Comparison of ENCODE assay signal across 15 mouse cellular contexts in genomic region chr8:117022297-117022993, GRCm38 (mm10). TPM values are rescaled to one million over a fixed set of nuclear protein-coding genes. Genes with fewer than 3 reads are reported as not detected.
A peak's percentile ranks its signal among the peaks of the same experiment; 100 is the strongest.
DNase-seq lines count a peak whose midpoint lies in the region; ATAC-seq lines count a peak whose summit lies in the region.
"Had no signal": no experiment of that assay in that cellular context is flagged by ENCODE, and none has a peak within 500 bp of the region (broad histone marks: within the 10 kb centered on the region; RNA-seq: fewer than 3 reads in every experiment).

No protein-coding gene starts in this region.

- H3K4me1 ChIP-seq in embryonic facial prominence, embryonic 14.5 days (ENCODE audit: control insufficient read depth, insufficient read depth, low read length): no peaks in the 10 kb centered on the region
- H3K4me1 ChIP-seq in embryonic facial prominence, embryonic 10.5 days: peaks cover 4% of the 10 kb centered on the region; the same call in 1 of the 2 replicates
- H3K4me1 ChIP-seq in kidney, embryonic 15.5 days: no peaks in the 10 kb centered on the region; the same call in 1 of the 2 replicates
- peaks cover 9% of the 10 kb centered on the region; the same call in 1 of the 2 replicates for H3K4me1 ChIP-seq in hindbrain, embryonic 10.5 days (replicated peaks)

- peak; percentile 8 for DNase-seq in embryonic facial prominence, embryonic 14.5 days (ENCODE audit: low spot score)
- DNase-seq in embryonic facial prominence, embryonic 10.5 days (ENCODE audit: low spot score): no peak
- DNase-seq in kidney, postnatal 10 days: peak; percentile 43
- peak; percentile 10 for DNase-seq in 3T3-L1 (ENCODE audit: low read depth, low spot score)
- DNase-seq in lung, postnatal 10 days: peak; percentile 62
- DNase-seq in cerebellum, adult 11-12 months: no peak
- DNase-seq in hindbrain, embryonic 10.5 days (ENCODE audit: low spot score): no peak
- DNase-seq: adrenal gland, postnatal 14 days; gastrocnemius, postnatal 14 days; spleen, adult 18-20 months; thymus, postnatal 4 days had no signal

- 56% methylated on average over 1 of the region's 1 CpGs for WGBS in embryonic facial prominence, embryonic 14.5 days
- WGBS in embryonic facial prominence, embryonic 10.5 days: 74% methylated on average over 1 of the region's 1 CpGs
- WGBS in kidney, embryonic 15.5 days: 74% methylated on average over 1 of the region's 1 CpGs
- WGBS in hindbrain, embryonic 10.5 days: 90% methylated on average over 1 of the region's 1 CpGs

- H3K9me3 ChIP-seq in embryonic facial prominence, embryonic 14.5 days (ENCODE audit: control insufficient read depth, low read length): no peaks in the 10 kb centered on the region
- H3K9me3 ChIP-seq in embryonic facial prominence, embryonic 10.5 days: no peaks in the 10 kb centered on the region
- H3K9me3 ChIP-seq in kidney, embryonic 15.5 days (replicated peaks): no peaks in the 10 kb centered on the region
- H3K9me3 ChIP-seq in hindbrain, embryonic 10.5 days: no peaks in the 10 kb centered on the region
- H3K9me3 ChIP-seq: heart, embryonic 13.5 days had no signal

- ATAC-seq in embryonic facial prominence, embryonic 14.5 days (ENCODE audit: low read depth): no peak
- no peak for ATAC-seq in kidney, embryonic 15.5 days (replicated peaks; ENCODE audit: low FRiP score)
- ATAC-seq: forebrain, embryonic 16.5 days had no signal

- H3K4me3 ChIP-seq in embryonic facial prominence, embryonic 14.5 days (ENCODE audit: low read depth, low read length): no peak overlapping the region
- no peak overlapping the region for H3K4me3 ChIP-seq in embryonic facial prominence, embryonic 10.5 days
- H3K4me3 ChIP-seq in kidney, embryonic 15.5 days (replicated peaks): no peak overlapping the region
- H3K4me3 ChIP-seq in hindbrain, embryonic 10.5 days: no peak overlapping the region
- H3K4me3 ChIP-seq: heart, embryonic 13.5 days had no signal

- H3K4me2 ChIP-seq in embryonic facial prominence, embryonic 14.5 days (ENCODE audit: low read depth, low read length): no peak overlapping the region
- H3K4me2 ChIP-seq in kidney, embryonic 15.5 days: no peak overlapping the region
- H3K4me2 ChIP-seq: heart, embryonic 13.5 days had no signal

- no peak overlapping the region for H3K9ac ChIP-seq in embryonic facial prominence, embryonic 14.5 days (ENCODE audit: low read depth, low read length)
- H3K9ac ChIP-seq in kidney, embryonic 15.5 days: no peak overlapping the region
- H3K9ac ChIP-seq: heart, embryonic 13.5 days had no signal

- no peaks in the 10 kb centered on the region for H3K36me3 ChIP-seq in embryonic facial prominence, embryonic 14.5 days (ENCODE audit: control insufficient read depth, insufficient read depth, low read length)
- H3K36me3 ChIP-seq in embryonic facial prominence, embryonic 10.5 days (replicated peaks): no peaks in the 10 kb centered on the region
- H3K36me3 ChIP-seq in kidney, embryonic 15.5 days: no peaks in the 10 kb centered on the region
- no peaks in the 10 kb centered on the region for H3K36me3 ChIP-seq in hindbrain, embryonic 10.5 days
- H3K36me3 ChIP-seq: heart, embryonic 13.5 days had no signal

- no peaks in the 10 kb centered on the region for H3K27me3 ChIP-seq in embryonic facial prominence, embryonic 14.5 days (replicated peaks; ENCODE audit: control insufficient read depth, insufficient read depth, low read length)
- H3K27me3 ChIP-seq in embryonic facial prominence, embryonic 10.5 days (replicated peaks; ENCODE audit: low read depth, poor library complexity, severe bottlenecking): peaks cover 3% of the 10 kb centered on the region
- no peaks in the 10 kb centered on the region for H3K27me3 ChIP-seq in kidney, embryonic 15.5 days
- H3K27me3 ChIP-seq in hindbrain, embryonic 10.5 days (ENCODE audit: insufficient read depth, poor library complexity, severe bottlenecking): peaks cover 6% of the 10 kb centered on the region; the same call in 1 of the 2 replicates
- H3K27me3 ChIP-seq: heart, embryonic 13.5 days had no signal

- no peak overlapping the region for H3K27ac ChIP-seq in embryonic facial prominence, embryonic 14.5 days (replicated peaks; ENCODE audit: low read depth, low read length)
- no peak overlapping the region for H3K27ac ChIP-seq in embryonic facial prominence, embryonic 10.5 days (replicated peaks)
- no peak overlapping the region for H3K27ac ChIP-seq in kidney, embryonic 15.5 days
- no peak overlapping the region for H3K27ac ChIP-seq in hindbrain, embryonic 10.5 days
- H3K27ac ChIP-seq: heart, embryonic 13.5 days; macrophage had no signal

RNA-seq across cellular contexts. Expression of gene Gcsh, which starts 29.1 kb away (rescaled TPM):
- polyA plus RNA-seq in embryonic facial prominence, embryonic 14.5 days (2014; fragmentation: Nextera tagmentation; extraction: Ambion mirVana): 105 and 116 TPM in 2 replicates
- polyA plus RNA-seq in embryonic facial prominence, embryonic 10.5 days (2016; fragmentation: Nextera tagmentation; extraction: Ambion mirVana): 183 and 189 TPM in 2 replicates
- 174 and 176 TPM in 2 replicates for polyA plus RNA-seq in kidney, embryonic 15.5 days (2015; fragmentation: Nextera tagmentation; extraction: Ambion mirVana)
- 153 and 181 TPM in 2 replicates for polyA plus RNA-seq in hindbrain, embryonic 10.5 days (2016; fragmentation: Nextera tagmentation; extraction: Ambion mirVana)

RNA-seq across cellular contexts. Expression of gene 1700030J22Rik, which starts 43.7 kb away (rescaled TPM):
- polyA plus RNA-seq in embryonic facial prominence, embryonic 14.5 days (2014; fragmentation: Nextera tagmentation; extraction: Ambion mirVana): 1.2 and 2.4 TPM in 2 replicates
- 2.0 and 2.4 TPM in 2 replicates for polyA plus RNA-seq in embryonic facial prominence, embryonic 10.5 days (2016; fragmentation: Nextera tagmentation; extraction: Ambion mirVana)
- polyA plus RNA-seq in kidney, embryonic 15.5 days (2015; fragmentation: Nextera tagmentation; extraction: Ambion mirVana): 2.4 and 2.5 TPM in 2 replicates
- polyA plus RNA-seq in hindbrain, embryonic 10.5 days (2016; fragmentation: Nextera tagmentation; extraction: Ambion mirVana): 2.8 and 4.2 TPM in 2 replicates

RNA-seq across cellular contexts. Expression of gene Pkd1l2, which starts 59.8 kb away (rescaled TPM):
- 0.03 and 0.13 TPM in 2 replicates for polyA plus RNA-seq in embryonic facial prominence, embryonic 14.5 days (2014; fragmentation: Nextera tagmentation; extraction: Ambion mirVana)
- polyA plus RNA-seq in embryonic facial prominence, embryonic 10.5 days (2016; fragmentation: Nextera tagmentation; extraction: Ambion mirVana): not detected in 2 replicates
- polyA plus RNA-seq in kidney, embryonic 15.5 days (2015; fragmentation: Nextera tagmentation; extraction: Ambion mirVana): 0.05 and 0.10 TPM in 2 replicates
- polyA plus RNA-seq in hindbrain, embryonic 10.5 days (2016; fragmentation: Nextera tagmentation; extraction: Ambion mirVana): 0.24 TPM in 1 of 2 replicates, not detected in the other
- polyA plus RNA-seq: forebrain, embryonic 16.5 days; heart, embryonic 13.5 days had no signal

Comparison
In these comparisons a context has a peak if more than half of its experiments do, and no peak if none do; other contexts are left out.
1. DNase-seq: peak in embryonic facial prominence, embryonic 14.5 days (single experiment), kidney, postnatal 10 days (single experiment), 3T3-L1 (single experiment) and lung, postnatal 10 days (single experiment); none in embryonic facial prominence, embryonic 10.5 days (single experiment), cerebellum, adult 11-12 months (single experiment) and hindbrain, embryonic 10.5 days (single experiment).